Mouse (Mus musculus): ENCODE results near the gene Coa6.

- TF ChIP-seq POLR2A (IDR thresholded peaks at IDR 0.05; ENCODE audit: borderline replicate concordance, low read depth, low read length) = no peak
- TF ChIP-seq CTCF (IDR thresholded peaks at IDR 0.05; ENCODE audit: low read depth, low read length) = no peak
Measured at GRCm38 (mm10) chr8:126422920-126423300, 595 bp downstream of the Coa6 start.

Data from bone marrow macrophage, adult 2 months (primary cell).